Mouse (Mus musculus): ENCODE measurements around the gene Olfr47. TPM values are rescaled to one million over a fixed set of nuclear protein-coding genes. Genes with fewer than 3 reads are reported as not detected.

Gene Olfr47
- polyA plus RNA-seq, 1 experiment = not detected

DNA sequence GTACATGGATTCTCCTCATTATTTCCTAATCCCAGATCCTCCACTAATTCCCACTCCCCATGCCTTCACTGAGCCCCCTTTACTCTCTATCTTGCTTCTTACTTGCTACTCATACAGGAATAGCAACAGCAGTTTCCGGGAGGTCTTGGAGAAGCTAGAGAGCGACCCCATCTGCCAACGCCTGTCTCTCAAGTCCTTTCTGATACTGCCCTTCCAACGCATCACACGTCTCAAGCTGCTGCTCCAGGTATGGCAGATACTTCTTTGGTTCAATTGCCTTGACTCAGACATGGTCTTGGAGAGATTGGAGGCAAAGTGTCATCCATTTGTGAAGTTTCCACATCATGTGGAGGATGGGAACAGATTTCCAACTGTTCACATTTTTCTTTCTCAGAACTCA lies 49.2 kb downstream of the Olfr47 start:
- no peak for TF ChIP-seq GATA1 (IDR thresholded peaks at IDR 0.05; ENCODE audit: low read length)

Other genes starting within 250 kb of the Olfr47 start
- gene Olfr441, start 125.2 kb upstream of the Olfr47 start, polyA plus RNA-seq (2012) = not detected in 2 replicates
- gene Olfr237-ps1, start 85.0 kb upstream of the Olfr47 start, polyA plus RNA-seq (2012) = not detected in 2 replicates
- not detected in 2 replicates for gene Olfr437, start 68.2 kb upstream of the Olfr47 start, polyA plus RNA-seq (2012)
- gene Olfr13, start 59.4 kb upstream of the Olfr47 start, polyA plus RNA-seq (2012) = not detected in 2 replicates
- gene Olfr435, start 34.4 kb upstream of the Olfr47 start, polyA plus RNA-seq (2012) = not detected in 2 replicates
- gene Olfr434, start 18.5 kb upstream of the Olfr47 start, polyA plus RNA-seq (2012) = not detected in 2 replicates
- gene Arhgef5, start 34.1 kb downstream of the Olfr47 start, polyA plus RNA-seq (2012) = not detected in 2 replicates
- not detected in 2 replicates for gene Nobox, start 78.0 kb downstream of the Olfr47 start, polyA plus RNA-seq (2012)